Comparison of ENCODE assay signal across 25 mouse cellular contexts in the genomic region with DNA sequence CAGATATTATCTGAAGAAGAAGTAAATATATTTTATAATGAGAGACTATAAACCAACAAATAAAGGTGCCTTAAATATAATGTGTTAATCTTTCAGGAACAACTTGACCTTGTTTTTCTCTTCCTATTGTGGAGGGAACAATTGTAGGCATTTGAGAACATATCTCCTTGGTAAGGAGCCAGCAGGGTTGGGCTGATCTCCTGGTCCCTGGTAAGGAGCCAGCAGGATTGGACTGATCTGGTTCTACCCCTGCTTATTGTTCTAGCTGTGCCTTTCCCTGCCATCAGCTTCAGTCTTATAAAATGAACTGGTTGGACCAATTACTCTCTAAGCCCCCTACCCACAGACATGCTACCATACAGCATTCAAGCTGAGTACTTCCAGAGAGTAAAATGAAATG.
DNase-seq lines count a peak whose midpoint lies in the region; ATAC-seq and TF ChIP-seq lines count a peak whose summit lies in the region.
"Had no signal": no experiment of that assay in that cellular context is flagged by ENCODE, and none has a peak within 500 bp of the region (broad histone marks: within the 10 kb centered on the region; RNA-seq: fewer than 3 reads in every experiment).

No protein-coding gene starts in this region.

- H3K4me3 ChIP-seq in heart, postnatal 0 days (ENCODE audit: low read depth, low read length) = no peak overlapping the region
- no peak overlapping the region for H3K4me3 ChIP-seq in heart, embryonic 11.5 days (ENCODE audit: low read depth, low read length)
- H3K4me3 ChIP-seq in heart, embryonic 10.5 days = no peak overlapping the region
- H3K4me3 ChIP-seq: embryonic facial prominence, embryonic 10.5 days; embryonic facial prominence, embryonic 12.5 days; forebrain, embryonic 13.5 days; forebrain, embryonic 15.5 days had no signal

- TF ChIP-seq CTCF in heart, postnatal 0 days (IDR thresholded peaks at IDR 0.05; ENCODE audit: low read depth) = no peak

- ATAC-seq in heart, postnatal 0 days (ENCODE audit: insufficient read depth, low read depth) = no peak
- ATAC-seq in heart, embryonic 11.5 days (replicated peaks; ENCODE audit: insufficient number of reproducible peaks, low FRiP score, low TSS enrichment) = no peak
- ATAC-seq: activated CD4-positive, CD25-positive, alpha-beta regulatory T cell, adult 4 months; CD4-positive, CD25-positive, alpha-beta regulatory T cell, adult 4 months; forebrain, embryonic 13.5 days; forebrain, embryonic 15.5 days; forebrain, postnatal 0 days; Patski had no signal

- H3K4me2 ChIP-seq in heart, postnatal 0 days (ENCODE audit: low read depth, low read length) = no peak overlapping the region
- no peak overlapping the region for H3K4me2 ChIP-seq in heart, embryonic 11.5 days
- H3K4me2 ChIP-seq: embryonic facial prominence, embryonic 12.5 days; forebrain, embryonic 13.5 days; forebrain, embryonic 15.5 days had no signal

- no peak overlapping the region for H3K9ac ChIP-seq in heart, postnatal 0 days (replicated peaks; ENCODE audit: low read depth, low read length)
- H3K9ac ChIP-seq in heart, embryonic 11.5 days (ENCODE audit: low read depth, low read length) = no peak overlapping the region
- H3K9ac ChIP-seq: embryonic facial prominence, embryonic 12.5 days; forebrain, embryonic 13.5 days; forebrain, embryonic 15.5 days; forebrain, postnatal 0 days had no signal

- H3K4me1 ChIP-seq in heart, postnatal 0 days (ENCODE audit: control insufficient read depth, insufficient read depth) = no peaks in the 10 kb centered on the region; the same call in 1 of the 2 replicates
- H3K4me1 ChIP-seq in heart, embryonic 11.5 days (ENCODE audit: control insufficient read depth, insufficient read depth, low read length) = no peaks in the 10 kb centered on the region
- H3K4me1 ChIP-seq in heart, embryonic 10.5 days = no peaks in the 10 kb centered on the region
- H3K4me1 ChIP-seq: embryonic facial prominence, embryonic 10.5 days; embryonic facial prominence, embryonic 12.5 days; forebrain, embryonic 15.5 days had no signal

- H3K36me3 ChIP-seq in heart, postnatal 0 days (replicated peaks; ENCODE audit: control insufficient read depth, insufficient read depth, low read length) = no peaks in the 10 kb centered on the region
- H3K36me3 ChIP-seq in heart, embryonic 11.5 days (ENCODE audit: control insufficient read depth, insufficient read depth, low read length) = no peaks in the 10 kb centered on the region
- no peaks in the 10 kb centered on the region for H3K36me3 ChIP-seq in heart, embryonic 10.5 days
- H3K36me3 ChIP-seq: embryonic facial prominence, embryonic 10.5 days; embryonic facial prominence, embryonic 12.5 days; forebrain, embryonic 15.5 days; G1E had no signal

- peak; percentile 53 for DNase-seq in cerebellum, postnatal 10 days
- no peak for DNase-seq in cerebellum, postnatal 4 days (ENCODE audit: low spot score in 2 of 2)
- peak; percentile 6 to 7 for DNase-seq in heart, adult 18-20 months
- DNase-seq in heart, adult 9 months (ENCODE audit: low spot score in 2 of 2) = no peak
- peak; percentile 25 for DNase-seq in heart, postnatal 0 days (ENCODE audit: low spot score)
- DNase-seq in heart, postnatal 4 days = peak; percentile 25
- no peak for DNase-seq in heart, embryonic 10.5 days (ENCODE audit: low spot score)
- DNase-seq: adrenal gland, adult 8-10 months; adrenal gland, postnatal 14 days; adrenal gland, postnatal 36 days; B cell, adult 2 months; cerebellum, adult 11-12 months; cerebellum, adult 2 months; cerebellum, adult 9-10 months; forebrain, postnatal 0 days had no signal

- H3K27ac ChIP-seq in heart, postnatal 0 days (ENCODE audit: low read depth) = no peak overlapping the region
- no peak overlapping the region for H3K27ac ChIP-seq in heart, embryonic 11.5 days (ENCODE audit: low read depth, low read length)
- H3K27ac ChIP-seq in heart, embryonic 10.5 days = no peak overlapping the region
- H3K27ac ChIP-seq: embryonic facial prominence, embryonic 10.5 days; embryonic facial prominence, embryonic 12.5 days; forebrain, embryonic 13.5 days; forebrain, embryonic 15.5 days had no signal

- TF ChIP-seq EP300 in heart, postnatal 0 days (IDR thresholded peaks at IDR 0.05; ENCODE audit: low read depth) = no peak

- no peaks in the 10 kb centered on the region for H3K27me3 ChIP-seq in heart, postnatal 0 days (ENCODE audit: control insufficient read depth, insufficient read depth, low read length)
- H3K27me3 ChIP-seq in heart, embryonic 11.5 days (ENCODE audit: control insufficient read depth, insufficient read depth, low read length) = no peaks in the 10 kb centered on the region
- no peaks in the 10 kb centered on the region for H3K27me3 ChIP-seq in heart, embryonic 10.5 days (ENCODE audit: insufficient read depth, poor library complexity, severe bottlenecking)
- H3K27me3 ChIP-seq: CH12.LX; embryonic facial prominence, embryonic 12.5 days; forebrain, embryonic 13.5 days; forebrain, embryonic 15.5 days had no signal

- no peaks in the 10 kb centered on the region for H3K9me3 ChIP-seq in heart, postnatal 0 days (replicated peaks; ENCODE audit: control insufficient read depth, low read length)
- H3K9me3 ChIP-seq in heart, embryonic 11.5 days (replicated peaks; ENCODE audit: control insufficient read depth, low read length) = no peaks in the 10 kb centered on the region
- H3K9me3 ChIP-seq in heart, embryonic 10.5 days = no peaks in the 10 kb centered on the region
- H3K9me3 ChIP-seq: embryonic facial prominence, embryonic 10.5 days; embryonic facial prominence, embryonic 12.5 days; forebrain, embryonic 13.5 days; forebrain, embryonic 15.5 days had no signal

Comparison
In these comparisons a context has a peak if more than half of its experiments do, and no peak if none do; other contexts are left out.
1. DNase-seq: peak in cerebellum, postnatal 10 days (2 of 2), heart, adult 18-20 months (2 of 2), heart, postnatal 0 days (single experiment) and heart, postnatal 4 days (single experiment); none in cerebellum, postnatal 4 days (0 of 2), heart, adult 9 months (0 of 2) and heart, embryonic 10.5 days (single experiment).